Mouse (Mus musculus) fat pad, adult 2 months (tissue): Measurements from ENCODE around the gene Cfap65.

Source experiments
- DNase-seq: peaks from one replicate; pipeline ENCODE4 v3.0.0-alpha.2; 2011; ENCODE audit warnings: low read depth, low spot score; ENCODE audit errors: extremely low read depth

The Cfap65 gene

GRCm38 (mm10) chr1:74939762-74940161, 4.4 kb upstream of the Cfap65 start:
- no peak for DNase-seq

- no peak for DNase-seq
These were observed 927 bp upstream of the Cfap65 start for GRCm38 (mm10) chr1:74936221-74936830.

- no peak for DNase-seq
These were observed 7.6 kb downstream of the Cfap65 start for GRCm38 (mm10) chr1:74927621-74928296.

- no peak for DNase-seq
These were observed 8.7 kb downstream of the Cfap65 start for GRCm38 (mm10) chr1:74926721-74927120.

GRCm38 (mm10) chr1:74924464-74924863, 10.9 kb downstream of the Cfap65 start:
- DNase-seq = no peak

- DNase-seq = no peak
These were observed 19.7 kb downstream of the Cfap65 start for GRCm38 (mm10) chr1:74915706-74916105.

- no peak for DNase-seq
These were observed 33.2 kb downstream of the Cfap65 start for GRCm38 (mm10) chr1:74902191-74902590.

GRCm38 (mm10) chr1:74901686-74902085, 33.7 kb downstream of the Cfap65 start:
- no peak for DNase-seq

GRCm38 (mm10) chr1:74900341-74901285, 34.8 kb downstream of the Cfap65 start:
- DNase-seq = no peak

GRCm38 (mm10) chr1:74898656-74899431, 36.6 kb downstream of the Cfap65 start:
- DNase-seq = no peak

- no peak for DNase-seq
These were observed 37.4 kb downstream of the Cfap65 start for GRCm38 (mm10) chr1:74897976-74898375.

- DNase-seq = no peak
These were observed 40.4 kb downstream of the Cfap65 start for GRCm38 (mm10) chr1:74894966-74895365.

GRCm38 (mm10) chr1:74893134-74893855, 42.1 kb downstream of the Cfap65 start, which contains the start of gene Cryba2:
Gene Cryba2, minus strand, starts transcription at chr1:74893143.
- DNase-seq = no peak

GRCm38 (mm10) chr1:74892351-74893133, 42.9 kb downstream of the Cfap65 start:
- DNase-seq = no peak

- DNase-seq = no peak
These were observed 43.9 kb downstream of the Cfap65 start for GRCm38 (mm10) chr1:74891513-74891912.

GRCm38 (mm10) chr1:74885369-74886042, 49.9 kb downstream of the Cfap65 start, which contains the start of gene Fev:
Gene Fev, minus strand, starts transcription at chr1:74885419.
- no peak for DNase-seq

GRCm38 (mm10) chr1:74884196-74885141, 50.9 kb downstream of the Cfap65 start:
- DNase-seq = no peak

- DNase-seq = no peak
These were observed 52.0 kb downstream of the Cfap65 start for GRCm38 (mm10) chr1:74883441-74883840.
